Mouse (Mus musculus) Patski (cell line): ENCODE results near the gene Eefsec. TPM values are rescaled to one million over a fixed set of nuclear protein-coding genes. Genes with fewer than 3 reads are reported as not detected.

Source experiments
- ATAC-seq: fragments of 100-300 bp; one replicate; pipeline ENCODE4 v1.8.0; 2021
- CTCF ChIA-PET: fragments of 350-600 bp; sonication (Branson Sonifier 250); formaldehyde crosslinking; loops from one replicate; lab custom pipeline; 2022; ENCODE audit warnings: inconsistent platforms; lab: Charles Lee
- POLR2A ChIA-PET: fragments of 350-600 bp; sonication (Branson Sonifier 250); formaldehyde crosslinking; loops from one replicate; lab custom pipeline; 2022; ENCODE audit warnings: antibody characterized with exemption, inconsistent platforms; lab: Charles Lee
- DNase-seq: peaks from one replicate; pipeline ENCODE4 v3.0.0-alpha.2; 2011; ENCODE audit warnings: low read depth, low spot score
- H3K27me3 ChIP-seq: fragments of 371-371 bp; one replicate; pipeline ENCODE4 v1.5.1; 2021
- CTCF ChIP-seq: fragments of 100-300 bp; IDR thresholded peaks from one replicate; pipeline ENCODE4 v1.5.1; 2021
- in situ Hi-C: fragments of 300-500 bp; cut with MboI; formaldehyde crosslinking; loops from 3 replicates; pipeline ENCODE4 v1.11.1; 2018; ENCODE audit warnings: low pct_unique_long_range_greater_than_20kb, mixed read lengths
- polyA plus RNA-seq: library from polyadenylated mRNA; unstranded; gene quantifications from one replicate; pipeline ENCODE4 v1.2.3, GENCODE M21; 2021

Gene Eefsec
- polyA plus RNA-seq, 1 experiment from 2014 or later: 14.9 TPM

- TF ChIP-seq CTCF: no peak
- no peak for ATAC-seq
- ChIA-PET POLR2A (interaction anchor here (1.0 kb wide), 1 partner anchor 8 kb away, joined by 3 read pairs; no protein-coding TSS in a partner anchor), CTCF (no interaction called here)
- no peak for DNase-seq
- H3K27me3 ChIP-seq: no peaks in the 10 kb centered on the region
- in situ Hi-C loops: no loop called here
Measured at GRCm38 (mm10) chr6:88267970-88268369, 178.4 kb downstream of the Eefsec start.

DNA sequence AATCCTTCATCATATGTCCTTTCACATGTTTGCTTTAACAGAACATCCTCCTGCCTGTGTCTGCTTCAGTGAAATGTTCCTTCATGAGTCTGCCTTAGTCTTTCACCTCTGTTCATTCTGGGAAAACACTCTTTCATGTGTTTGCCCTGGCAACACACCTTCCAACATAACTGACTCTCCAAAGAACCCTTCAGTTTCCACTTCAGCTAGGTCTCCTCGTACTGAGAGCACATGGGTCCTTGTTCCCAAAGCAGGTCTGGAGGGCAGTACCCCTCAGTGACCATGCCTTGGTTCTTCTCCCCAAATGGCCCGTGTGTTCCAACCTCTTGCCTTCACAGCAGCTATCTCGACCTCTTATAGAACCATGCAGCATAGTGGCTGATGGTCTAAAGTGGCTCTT is 179.3 kb downstream of the Eefsec start:
- ChIA-PET CTCF (no interaction called here), POLR2A (interaction anchor here (1.0 kb wide), 1 partner anchor 9 kb away, joined by 3 read pairs; no protein-coding TSS in a partner anchor)
- ATAC-seq (no peak), DNase-seq (no peak)
- in situ Hi-C loops: no loop called here
- no peak for TF ChIP-seq CTCF
- no peaks in the 10 kb centered on the region for H3K27me3 ChIP-seq

DNA sequence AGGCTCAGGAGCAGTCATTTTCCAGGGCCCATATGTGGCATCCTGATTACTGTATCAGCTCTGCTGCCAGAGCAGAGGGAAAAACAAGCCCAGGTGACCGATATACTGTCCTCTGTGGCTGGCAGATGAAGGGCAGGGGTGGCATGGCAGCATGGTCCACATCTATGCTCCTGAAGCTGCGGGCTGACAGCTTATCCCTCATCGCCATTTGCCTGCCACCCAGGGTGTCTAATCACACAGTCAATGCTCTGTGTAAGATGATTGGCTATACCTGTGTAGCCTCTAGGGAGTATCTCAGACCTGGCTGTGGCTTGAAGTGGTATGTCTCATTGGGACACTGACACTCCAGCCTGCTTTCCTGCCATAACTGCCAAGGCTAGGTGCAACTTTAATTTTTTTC is 180.3 kb downstream of the Eefsec start:
- no peaks in the 10 kb centered on the region for H3K27me3 ChIP-seq
- ChIA-PET CTCF (no interaction called here), POLR2A (no interaction called here)
- in situ Hi-C loops: no loop called here
- ATAC-seq (no peak), DNase-seq (no peak)
- no peak for TF ChIP-seq CTCF

DNA sequence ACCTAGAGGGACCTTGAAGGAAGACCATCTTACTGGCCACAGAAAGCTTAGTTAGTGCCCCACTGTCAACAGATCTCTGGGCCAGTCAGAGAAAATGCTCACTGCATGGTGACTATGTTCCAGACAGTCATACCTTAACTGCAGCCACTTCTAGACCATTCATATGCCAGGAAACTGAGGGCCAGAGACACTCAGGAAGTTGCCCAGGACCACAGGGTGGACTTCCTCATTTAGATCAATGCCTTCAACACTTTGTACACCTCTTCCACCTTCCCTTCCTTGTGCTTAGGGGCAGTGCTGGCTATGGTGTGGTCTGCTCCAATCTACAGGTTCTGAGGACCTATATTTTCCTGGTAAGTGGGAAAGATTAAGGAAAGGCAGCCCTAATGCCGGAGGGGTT is 181.0 kb downstream of the Eefsec start:
- POLR2A ChIA-PET: no interaction called here
- in situ Hi-C loops: no loop called here
- DNase-seq: no peak
- no peaks in the 10 kb centered on the region for H3K27me3 ChIP-seq
- CTCF ChIA-PET: no interaction called here
- TF ChIP-seq CTCF: no peak
- no peak for ATAC-seq

- no peak for DNase-seq
- in situ Hi-C loops: no loop called here
- H3K27me3 ChIP-seq: no peaks in the 10 kb centered on the region
- TF ChIP-seq CTCF: no peak
- POLR2A ChIA-PET: no interaction called here
- no peak for ATAC-seq
- CTCF ChIA-PET: interaction anchor here (1.2 to 1.4 kb wide), 2 partner anchors 9 to 11 kb away, joined by 3 to 4 read pairs; no protein-coding TSS in a partner anchor
Measured at GRCm38 (mm10) chr6:88262160-88262559, 184.2 kb downstream of the Eefsec start.

DNA sequence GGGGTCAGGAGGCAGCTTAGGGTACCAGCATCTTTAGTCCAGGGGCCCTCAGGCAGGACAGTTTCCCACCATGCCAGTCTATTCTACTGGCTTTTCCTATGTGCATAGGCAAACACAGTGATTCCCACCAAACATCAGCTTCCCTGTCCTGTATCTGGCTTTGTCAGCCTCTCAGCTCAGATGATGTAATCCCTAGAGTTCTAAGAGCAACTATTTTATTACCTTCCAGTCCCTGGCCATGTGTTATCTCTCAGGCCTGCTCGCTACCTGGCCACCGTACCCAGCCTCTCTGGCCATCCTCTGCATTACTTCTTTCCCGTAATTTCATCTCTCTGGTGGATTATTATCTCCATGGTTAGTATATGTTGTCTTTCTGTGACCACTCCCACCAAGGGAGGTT is 185.7 kb downstream of the Eefsec start:
- no peak for TF ChIP-seq CTCF
- ChIA-PET POLR2A (no interaction called here), CTCF (interaction anchor here (1.4 kb wide), 1 partner anchor 12 kb away, joined by 3 read pairs; no protein-coding TSS in a partner anchor)
- DNase-seq (no peak), ATAC-seq (no peak)
- in situ Hi-C loops: no loop called here
- H3K27me3 ChIP-seq: no peaks in the 10 kb centered on the region

DNA sequence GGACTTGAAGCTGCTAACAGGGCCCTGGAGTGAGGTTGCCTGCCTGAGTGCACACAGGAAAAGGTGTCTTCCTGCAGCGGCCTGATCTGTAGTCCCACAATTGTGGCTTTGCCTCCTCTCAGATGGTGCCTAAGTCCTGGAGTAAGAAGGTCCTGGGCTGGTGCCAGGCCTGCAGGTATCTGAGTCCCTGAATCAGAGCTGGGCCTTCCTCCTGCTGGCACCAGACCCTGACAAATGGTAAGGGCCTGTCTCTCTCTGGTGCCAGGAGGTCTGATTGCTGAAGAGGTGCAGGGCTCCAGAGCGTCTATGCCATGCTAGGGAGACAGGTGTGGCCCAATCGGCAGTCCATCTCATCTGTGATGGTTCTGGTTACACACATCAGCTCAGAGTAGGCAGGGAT is 186.7 kb downstream of the Eefsec start:
- POLR2A ChIA-PET: no interaction called here
- no peaks in the 10 kb centered on the region for H3K27me3 ChIP-seq
- TF ChIP-seq CTCF: no peak
- ATAC-seq (no peak), DNase-seq (no peak)
- in situ Hi-C loops: no loop called here
- CTCF ChIA-PET: no interaction called here

- DNase-seq (no peak), ATAC-seq (no peak)
- CTCF ChIA-PET: no interaction called here
- POLR2A ChIA-PET: no interaction called here
- no peak for TF ChIP-seq CTCF
- no peaks in the 10 kb centered on the region for H3K27me3 ChIP-seq
- in situ Hi-C loops: no loop called here
Measured at GRCm38 (mm10) chr6:88255435-88255834, 190.9 kb downstream of the Eefsec start.

DNA sequence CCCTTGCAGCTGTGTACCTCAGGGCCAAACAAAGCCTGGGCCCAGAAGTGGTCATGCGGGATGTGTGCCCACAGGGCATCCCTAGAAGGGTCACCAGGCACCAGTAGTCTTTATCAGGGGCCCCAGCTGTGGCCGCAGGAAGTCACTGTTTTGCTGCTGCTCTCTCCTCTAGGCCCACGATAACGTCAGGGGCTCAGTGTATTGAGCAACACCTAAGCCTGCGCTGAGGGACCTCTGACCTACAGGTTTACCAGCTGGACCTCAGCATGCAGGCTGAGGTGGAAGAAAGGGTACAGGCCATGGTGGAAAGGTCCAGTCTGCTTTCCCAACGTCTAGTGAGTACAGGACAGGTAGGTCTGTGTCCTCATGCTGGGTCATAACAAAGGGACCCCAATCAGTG is 192.3 kb downstream of the Eefsec start:
- ChIA-PET POLR2A (interaction anchor here (1.1 kb wide), 1 partner anchor 10 kb away, joined by 3 read pairs; no protein-coding TSS in a partner anchor), CTCF (no interaction called here)
- in situ Hi-C loops: no loop called here
- ATAC-seq: no peak
- no peaks in the 10 kb centered on the region for H3K27me3 ChIP-seq
- DNase-seq: no peak
- TF ChIP-seq CTCF: no peak

- in situ Hi-C loops: no loop called here
Measured at GRCm38 (mm10) chr6:88251798-88252478, 194.4 kb downstream of the Eefsec start.

GRCm38 (mm10) chr6:88251396-88251795 is 194.9 kb downstream of the Eefsec start:
- ATAC-seq: no peak
- no peak for TF ChIP-seq CTCF
- CTCF ChIA-PET: no interaction called here
- in situ Hi-C loops: no loop called here
- POLR2A ChIA-PET: no interaction called here
- DNase-seq: no peak
- H3K27me3 ChIP-seq: no peaks in the 10 kb centered on the region

More at GRCm38 (mm10) chr6:88251798-88252478, 194.4 kb downstream of the Eefsec start:
- no peaks in the 10 kb centered on the region for H3K27me3 ChIP-seq
- ATAC-seq: no peak
- ChIA-PET CTCF (no interaction called here), POLR2A (no interaction called here)
- TF ChIP-seq CTCF: no peak
- DNase-seq: no peak
